Mouse (Mus musculus): ENCODE results near the gene Wdsub1. TPM values are rescaled to one million over a fixed set of nuclear protein-coding genes. Genes with fewer than 3 reads are reported as not detected.

The Wdsub1 gene
- polyA plus RNA-seq, 1 experiment from 2014 or later, result 35.7 TPM

DNA sequence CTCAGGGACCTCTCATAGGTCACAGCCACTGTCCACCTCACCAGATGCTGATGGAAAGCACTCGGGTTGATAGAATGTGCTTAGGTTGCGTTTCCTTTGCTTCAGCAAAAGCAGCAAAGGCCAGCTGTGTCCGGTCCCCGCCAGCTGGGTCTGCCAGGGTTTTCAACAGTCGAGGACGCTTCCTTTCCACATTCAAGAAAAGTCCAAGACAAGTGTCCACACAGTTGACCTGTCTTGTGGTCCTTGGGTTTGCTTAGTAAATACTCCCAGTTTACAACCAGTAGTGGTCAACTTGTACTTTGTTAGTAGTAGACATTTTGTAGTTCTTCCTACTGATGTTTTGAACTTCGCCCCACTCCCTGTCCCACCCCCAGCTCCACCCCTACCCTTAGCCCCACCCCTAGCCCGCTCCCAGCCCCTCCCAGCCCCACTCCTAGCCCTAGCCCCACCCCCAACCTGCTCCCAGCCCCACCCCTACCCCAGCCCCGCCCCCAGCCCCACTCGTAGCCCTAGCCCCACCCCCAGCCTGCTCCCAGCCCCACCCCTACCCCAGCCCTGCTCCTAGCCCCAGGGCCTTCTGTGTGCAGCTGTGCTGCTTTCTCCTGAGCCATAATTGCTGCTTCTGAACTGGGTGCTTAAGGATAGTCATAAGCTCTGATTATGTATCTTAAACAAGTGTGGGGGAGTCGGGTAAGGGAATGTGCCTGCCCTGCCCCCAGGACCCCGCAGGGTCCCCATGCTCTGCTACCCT, 41.0 kb downstream of the Wdsub1 start:
- 64% methylated on average over 12 of the region's 12 CpGs for WGBS
- Histone ChIP-seq H3K27ac (no peak overlapping the region), H3K36me3 (peaks cover 51% of the 10 kb centered on the region), H3K4me2 (replicated peaks) (no peak overlapping the region), H3K27me3 (no peaks in the 10 kb centered on the region), H3K4me1 (peaks cover 11% of the 10 kb centered on the region), H3K9me3 (no peaks in the 10 kb centered on the region), H3K9ac (no peak overlapping the region), H3K4me3 (no peak overlapping the region)
- peak; percentile 74; the same call in 1 of the 2 replicates for ATAC-seq (ENCODE audit: insufficient number of reproducible peaks, insufficient read depth, low FRiP score, low TSS enrichment)

DNA sequence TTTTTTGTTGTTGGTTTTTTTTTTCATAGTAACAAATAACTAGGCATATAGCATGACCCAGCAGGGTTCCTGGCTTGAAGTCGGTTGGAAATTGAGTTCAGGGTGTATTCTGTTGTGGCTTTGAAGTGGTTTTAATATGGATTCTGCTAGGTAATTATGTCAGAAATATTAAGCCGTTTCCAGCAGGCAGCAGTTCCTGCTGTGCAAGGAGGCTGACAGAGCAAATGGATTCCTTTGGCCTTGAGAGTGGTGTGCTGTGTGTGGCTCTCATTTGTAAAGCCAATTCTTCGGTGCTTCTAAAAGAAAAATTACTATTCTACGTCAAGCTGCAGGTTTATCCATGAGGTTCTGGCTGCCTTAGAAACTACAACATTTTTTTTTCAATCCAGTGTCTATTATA, 42.2 kb downstream of the Wdsub1 start:
- WGBS, result 47% methylated on average over 4 of the region's 4 CpGs
- H3K9me3 ChIP-seq, result no peaks in the 10 kb centered on the region
- H3K27ac ChIP-seq, result no peak overlapping the region
- no peak for ATAC-seq (ENCODE audit: insufficient number of reproducible peaks, insufficient read depth, low FRiP score, low TSS enrichment)
- no peak overlapping the region for H3K4me3 ChIP-seq
- no peaks in the 10 kb centered on the region for H3K27me3 ChIP-seq
- no peak overlapping the region for H3K9ac ChIP-seq
- H3K36me3 ChIP-seq, result peaks cover 62% of the 10 kb centered on the region
- H3K4me2 ChIP-seq (replicated peaks), result no peak overlapping the region
- H3K4me1 ChIP-seq, result peaks cover 11% of the 10 kb centered on the region

DNA sequence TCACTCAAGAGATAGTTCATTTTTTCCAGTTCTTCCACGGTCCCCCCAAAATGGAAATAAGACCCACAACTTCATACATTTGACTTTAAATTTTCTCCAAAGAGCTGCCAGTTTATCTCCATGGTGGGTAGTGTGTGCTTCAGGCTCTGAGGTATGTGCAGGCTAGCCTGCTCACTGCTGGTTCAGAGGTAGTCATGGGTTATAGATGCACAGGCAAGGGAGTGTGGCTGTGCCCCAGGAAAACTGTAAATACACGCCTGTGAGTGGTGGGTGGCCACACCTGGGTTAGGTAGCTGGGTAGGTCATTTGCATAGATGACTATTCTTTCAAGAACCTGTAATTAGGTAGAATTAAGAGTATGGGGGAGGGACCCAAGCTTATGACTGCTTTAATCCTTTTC, 42.6 kb downstream of the Wdsub1 start:
- ATAC-seq (ENCODE audit: insufficient number of reproducible peaks, insufficient read depth, low FRiP score, low TSS enrichment), result no peak
- no peak overlapping the region for H3K9ac ChIP-seq
- H3K4me2 ChIP-seq (replicated peaks), result no peak overlapping the region
- WGBS, result 78% methylated on average over 2 of the region's 2 CpGs
- no peak overlapping the region for H3K4me3 ChIP-seq
- H3K4me1 ChIP-seq, result peaks cover 11% of the 10 kb centered on the region
- no peaks in the 10 kb centered on the region for H3K27me3 ChIP-seq
- H3K9me3 ChIP-seq, result no peaks in the 10 kb centered on the region
- H3K27ac ChIP-seq, result no peak overlapping the region
- peaks cover 67% of the 10 kb centered on the region for H3K36me3 ChIP-seq

DNA sequence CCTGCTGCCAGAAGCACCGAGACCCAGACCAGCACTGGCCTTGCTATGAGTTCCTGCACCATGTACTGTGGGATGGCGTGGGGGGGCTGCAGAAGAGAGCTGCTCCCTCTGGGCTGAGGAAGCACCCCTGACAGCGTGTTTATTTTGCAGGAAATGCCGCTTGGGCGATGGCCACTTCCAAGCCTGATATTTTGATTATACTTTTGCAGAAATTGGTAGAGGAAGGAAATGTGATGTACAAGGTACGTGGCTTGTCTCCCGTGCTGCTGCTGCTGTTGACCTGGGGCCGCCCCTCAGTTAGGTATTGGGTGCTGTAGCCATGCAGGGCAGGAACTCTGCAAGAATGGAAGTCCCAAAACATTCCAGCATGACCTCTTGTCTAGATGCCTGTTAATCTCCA, 43.6 kb downstream of the Wdsub1 start:
- WGBS, result 84% methylated on average over 8 of the region's 8 CpGs
- H3K27ac ChIP-seq, result no peak overlapping the region

DNA sequence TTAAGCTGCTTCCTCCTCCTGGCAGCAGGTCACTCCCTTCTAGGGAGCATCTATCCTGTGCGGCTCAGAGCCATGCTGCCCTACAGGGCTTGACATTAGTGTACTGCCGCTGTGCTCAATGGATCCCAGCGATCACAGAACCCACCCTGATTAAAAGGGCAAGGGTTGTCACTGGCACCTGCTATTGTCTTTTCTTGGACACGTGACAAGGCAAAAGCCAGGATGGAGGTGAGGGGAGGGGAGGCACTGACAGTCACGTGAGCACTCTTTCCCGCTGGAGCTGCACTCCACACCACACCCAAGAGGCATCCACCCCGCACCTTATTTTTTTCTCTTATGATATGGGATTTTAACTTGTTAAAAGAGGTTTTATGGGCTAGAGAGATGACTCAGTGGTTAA, 50.6 kb downstream of the Wdsub1 start:
- H3K4me3 ChIP-seq, result no peak overlapping the region
- WGBS, result 88% methylated on average over 7 of the region's 7 CpGs

More for the DNA sequence above, 43.6 kb downstream of the Wdsub1 start:
- H3K4me3 ChIP-seq, result no peak overlapping the region
- no peaks in the 10 kb centered on the region for H3K9me3 ChIP-seq
- H3K27me3 ChIP-seq, result no peaks in the 10 kb centered on the region
- H3K4me1 ChIP-seq, result peaks cover 11% of the 10 kb centered on the region
- peaks cover 72% of the 10 kb centered on the region for H3K36me3 ChIP-seq
- H3K4me2 ChIP-seq (replicated peaks), result no peak overlapping the region
- H3K9ac ChIP-seq, result no peak overlapping the region
- no peak for ATAC-seq (ENCODE audit: insufficient number of reproducible peaks, insufficient read depth, low FRiP score, low TSS enrichment)

DNA sequence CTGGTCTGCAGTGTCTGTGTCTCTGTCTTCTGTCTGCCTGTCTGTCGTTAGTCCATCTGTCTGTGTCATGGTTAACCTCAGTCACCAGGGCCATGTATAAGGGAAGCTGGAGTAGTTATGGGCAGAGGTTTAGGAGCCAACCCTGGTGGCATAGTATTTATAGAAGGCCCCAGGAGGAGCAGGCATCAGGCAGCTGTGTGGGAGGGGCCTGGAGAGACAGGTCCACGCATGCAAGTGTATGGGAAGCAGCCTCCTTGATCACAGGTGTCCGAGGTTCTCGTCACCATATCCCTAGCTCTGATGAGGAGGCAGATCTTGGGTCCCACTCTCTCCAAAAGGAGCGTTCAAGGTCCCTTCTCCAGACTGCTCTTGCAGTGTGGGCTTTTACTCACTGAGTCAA, 51.5 kb downstream of the Wdsub1 start:
- ATAC-seq (ENCODE audit: insufficient number of reproducible peaks, insufficient read depth, low FRiP score, low TSS enrichment), result no peak
- H3K4me2 ChIP-seq (replicated peaks), result no peak overlapping the region
- 78% methylated on average over 5 of the region's 5 CpGs for WGBS
- H3K27ac ChIP-seq, result peak overlapping the region; percentile 41; the same call in 1 of the 2 replicates
- no peaks in the 10 kb centered on the region for H3K27me3 ChIP-seq
- peaks cover 33% of the 10 kb centered on the region for H3K4me1 ChIP-seq
- H3K9ac ChIP-seq, result no peak overlapping the region
- peaks cover 33% of the 10 kb centered on the region for H3K36me3 ChIP-seq
- H3K9me3 ChIP-seq, result no peaks in the 10 kb centered on the region
- no peak overlapping the region for H3K4me3 ChIP-seq

More for the DNA sequence above, 50.6 kb downstream of the Wdsub1 start:
- no peak overlapping the region for H3K9ac ChIP-seq
- peaks cover 37% of the 10 kb centered on the region for H3K36me3 ChIP-seq
- H3K27me3 ChIP-seq, result no peaks in the 10 kb centered on the region
- no peaks in the 10 kb centered on the region for H3K9me3 ChIP-seq
- peaks cover 33% of the 10 kb centered on the region for H3K4me1 ChIP-seq
- H3K27ac ChIP-seq, result no peak overlapping the region
- H3K4me2 ChIP-seq (replicated peaks), result no peak overlapping the region
- no peak for ATAC-seq (ENCODE audit: insufficient number of reproducible peaks, insufficient read depth, low FRiP score, low TSS enrichment)

DNA sequence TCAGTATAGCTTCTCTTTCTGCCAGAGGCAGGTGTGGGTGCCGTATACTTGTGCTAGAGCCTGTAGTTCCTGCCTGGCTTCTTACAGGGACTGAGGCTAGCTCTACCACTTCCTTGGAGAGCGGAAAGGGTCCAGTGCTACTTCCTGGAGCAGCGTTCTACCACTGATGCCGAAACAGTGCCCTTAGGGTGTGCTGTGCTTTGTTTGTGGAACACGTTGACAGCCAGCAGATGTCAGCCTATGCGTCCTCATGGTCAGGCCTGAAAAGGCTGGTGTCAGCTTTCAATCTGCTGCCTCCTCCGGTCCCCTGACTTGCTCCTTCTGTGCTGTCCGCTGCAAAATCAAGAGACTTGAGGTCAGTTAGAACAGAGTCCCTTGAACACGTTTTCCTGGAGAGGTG, 52.2 kb downstream of the Wdsub1 start:
- Histone ChIP-seq H3K9me3 (no peaks in the 10 kb centered on the region), H3K4me3 (no peak overlapping the region), H3K9ac (0 out of 2 replicates have a peak overlapping the region, but pooled peaks have one; percentile 4), H3K27ac (peak overlapping the region; percentile 72; the same call in 1 of the 2 replicates), H3K27me3 (no peaks in the 10 kb centered on the region), H3K4me1 (peaks cover 33% of the 10 kb centered on the region), H3K4me2 (replicated peaks) (no peak overlapping the region), H3K36me3 (peaks cover 25% of the 10 kb centered on the region)
- WGBS, result 13% methylated on average over 9 of the region's 9 CpGs
- ATAC-seq (ENCODE audit: insufficient number of reproducible peaks, insufficient read depth, low FRiP score, low TSS enrichment), result peak; percentile 26; the same call in 1 of the 2 replicates

DNA sequence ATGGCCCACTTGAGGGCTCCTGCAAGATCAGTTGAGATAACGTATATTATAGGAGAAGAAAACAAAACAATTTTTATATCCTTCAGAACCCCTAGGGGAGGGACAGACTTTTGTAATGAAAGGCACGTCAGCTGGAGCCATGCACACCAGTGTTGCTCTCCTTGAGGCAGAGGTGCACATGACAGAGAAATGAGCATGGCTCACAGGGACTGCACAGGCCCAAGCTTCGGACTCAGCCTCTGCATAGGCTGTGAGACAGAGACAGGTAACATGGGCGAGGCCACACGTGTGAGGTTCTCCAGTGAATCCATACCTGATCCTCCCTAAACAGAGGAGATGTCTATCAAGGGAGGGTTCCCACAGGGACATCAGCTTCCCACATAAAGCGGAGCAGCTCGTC, 52.7 kb downstream of the Wdsub1 start:
- H3K9ac ChIP-seq, result no peak overlapping the region
- no peak overlapping the region for H3K4me3 ChIP-seq
- ATAC-seq (ENCODE audit: insufficient number of reproducible peaks, insufficient read depth, low FRiP score, low TSS enrichment), result 0 out of 2 replicates have a peak, but pooled peaks have one; percentile 12
- H3K4me2 ChIP-seq (replicated peaks), result no peak overlapping the region
- WGBS, result 68% methylated on average over 7 of the region's 7 CpGs
- H3K36me3 ChIP-seq, result peaks cover 21% of the 10 kb centered on the region
- no peaks in the 10 kb centered on the region for H3K27me3 ChIP-seq
- peaks cover 33% of the 10 kb centered on the region for H3K4me1 ChIP-seq
- no peaks in the 10 kb centered on the region for H3K9me3 ChIP-seq
- H3K27ac ChIP-seq, result peak overlapping the region; percentile 72

DNA sequence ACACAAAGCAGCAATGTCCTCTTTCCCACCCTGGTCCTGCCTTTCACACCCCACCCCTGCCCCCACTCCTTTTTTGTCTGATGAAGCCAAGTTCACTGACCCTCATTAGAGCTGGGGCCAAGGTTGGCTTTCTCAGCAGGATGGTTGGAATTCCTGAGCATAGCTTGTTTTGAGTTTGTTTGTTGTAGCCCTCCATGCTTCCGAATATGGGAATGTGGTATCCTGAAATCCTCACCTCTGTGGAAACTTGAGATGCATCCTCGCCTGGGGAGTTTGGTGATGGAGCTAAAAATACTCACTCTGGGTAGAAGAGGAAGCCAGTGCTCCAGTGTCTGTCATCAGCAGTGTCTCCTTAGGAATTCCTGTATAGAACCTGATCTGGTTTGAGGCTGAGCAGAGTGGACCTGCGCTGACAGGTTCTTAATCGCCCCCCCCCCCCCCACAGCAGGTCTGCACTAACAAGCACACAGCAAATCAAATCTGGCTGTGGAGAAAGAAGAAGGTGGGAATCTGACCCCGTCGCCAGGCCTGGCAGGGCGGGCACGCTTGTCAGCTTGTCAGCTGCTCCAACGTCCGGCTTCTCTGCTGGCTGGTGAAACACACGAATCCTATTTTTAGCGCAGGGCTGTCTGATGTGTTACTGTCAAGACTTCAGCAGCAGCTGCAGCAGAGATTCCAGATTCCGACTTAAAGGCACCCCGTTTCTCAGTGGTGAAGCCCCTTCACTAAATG, 53.4 kb downstream of the Wdsub1 start:
- peak overlapping the region; percentile 72 for H3K27ac ChIP-seq
- H3K9me3 ChIP-seq, result no peaks in the 10 kb centered on the region
- no peaks in the 10 kb centered on the region for H3K27me3 ChIP-seq
- 12% methylated on average over 14 of the region's 14 CpGs for WGBS
- peaks cover 15% of the 10 kb centered on the region; the same call in 1 of the 2 replicates for H3K36me3 ChIP-seq
- peaks cover 33% of the 10 kb centered on the region for H3K4me1 ChIP-seq
- peak; percentile 76 for ATAC-seq (ENCODE audit: insufficient number of reproducible peaks, insufficient read depth, low FRiP score, low TSS enrichment)
- no peak overlapping the region for H3K4me2 ChIP-seq (replicated peaks)
- no peak overlapping the region for H3K4me3 ChIP-seq
- no peak overlapping the region for H3K9ac ChIP-seq

DNA sequence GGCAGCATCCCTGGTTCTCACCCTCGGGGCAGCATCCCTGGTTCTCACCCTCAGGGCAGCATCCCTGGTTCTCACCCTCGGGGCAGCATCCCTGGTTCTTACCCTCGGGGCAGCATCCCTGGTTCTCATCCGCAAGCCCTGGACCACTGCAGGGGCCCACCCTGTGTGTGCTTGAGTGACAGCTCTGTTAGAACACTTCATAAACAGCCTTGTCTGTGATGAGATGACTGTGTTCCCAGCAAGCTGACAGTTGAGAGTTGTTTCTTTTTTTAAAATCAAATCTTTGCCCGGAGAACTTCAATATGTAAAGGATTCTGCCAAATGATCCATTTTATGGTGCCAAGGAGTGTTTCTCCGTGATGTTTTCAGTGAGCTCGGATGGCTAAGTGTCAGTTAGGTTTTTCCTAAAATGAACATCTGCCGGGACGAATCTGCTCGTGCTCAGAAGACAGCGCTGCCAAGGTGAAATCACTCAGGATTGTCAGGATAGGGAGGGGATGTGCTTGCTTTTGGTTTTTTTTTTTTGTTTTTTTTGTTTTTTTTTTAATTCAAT, 54.2 kb downstream of the Wdsub1 start:
- ATAC-seq (ENCODE audit: insufficient number of reproducible peaks, insufficient read depth, low FRiP score, low TSS enrichment), result no peak
- Histone ChIP-seq H3K4me2 (replicated peaks) (no peak overlapping the region), H3K27ac (0 out of 2 replicates have a peak overlapping the region, but pooled peaks have one; percentile 72), H3K9me3 (no peaks in the 10 kb centered on the region), H3K4me1 (peaks cover 33% of the 10 kb centered on the region), H3K27me3 (no peaks in the 10 kb centered on the region), H3K9ac (no peak overlapping the region), H3K36me3 (0 out of 2 replicates have a peak, but pooled peaks cover 9% of the 10 kb centered on the region), H3K4me3 (no peak overlapping the region)
- 61% methylated on average over 11 of the region's 11 CpGs for WGBS

DNA sequence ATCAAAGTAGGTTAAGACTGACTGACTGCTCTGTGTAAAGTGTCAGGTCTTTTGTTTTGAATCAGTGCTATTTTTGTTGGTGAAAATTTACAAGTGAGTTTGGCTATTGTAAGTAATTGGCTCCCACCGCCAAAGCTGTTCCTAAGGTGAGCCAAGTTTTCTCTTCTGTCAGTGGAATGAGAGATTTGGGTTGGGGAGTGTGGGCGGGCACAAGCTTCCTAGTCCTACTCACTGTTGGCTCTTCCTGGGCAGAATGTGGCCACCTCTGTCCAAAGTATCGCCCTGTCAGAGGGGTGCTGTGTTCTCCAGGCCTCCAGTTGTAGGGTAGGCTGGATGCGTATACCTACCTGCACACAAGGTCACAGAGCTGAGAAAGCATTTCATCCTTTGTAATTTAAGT, 57.0 kb downstream of the Wdsub1 start:
- Histone ChIP-seq H3K36me3 (peaks cover 20% of the 10 kb centered on the region), H3K4me3 (no peak overlapping the region)

More for the DNA sequence above, 57.0 kb downstream of the Wdsub1 start:
- no peak overlapping the region for H3K4me2 ChIP-seq (replicated peaks)
- 81% methylated on average over 4 of the region's 4 CpGs for WGBS
- H3K27ac ChIP-seq, result no peak overlapping the region
- H3K9ac ChIP-seq, result no peak overlapping the region
- peaks cover 23% of the 10 kb centered on the region for H3K4me1 ChIP-seq
- no peaks in the 10 kb centered on the region for H3K9me3 ChIP-seq
- ATAC-seq (ENCODE audit: insufficient number of reproducible peaks, insufficient read depth, low FRiP score, low TSS enrichment), result no peak
- H3K27me3 ChIP-seq, result no peaks in the 10 kb centered on the region

All from embryonic facial prominence, embryonic 12.5 days (tissue).